In the genomic region with DNA sequence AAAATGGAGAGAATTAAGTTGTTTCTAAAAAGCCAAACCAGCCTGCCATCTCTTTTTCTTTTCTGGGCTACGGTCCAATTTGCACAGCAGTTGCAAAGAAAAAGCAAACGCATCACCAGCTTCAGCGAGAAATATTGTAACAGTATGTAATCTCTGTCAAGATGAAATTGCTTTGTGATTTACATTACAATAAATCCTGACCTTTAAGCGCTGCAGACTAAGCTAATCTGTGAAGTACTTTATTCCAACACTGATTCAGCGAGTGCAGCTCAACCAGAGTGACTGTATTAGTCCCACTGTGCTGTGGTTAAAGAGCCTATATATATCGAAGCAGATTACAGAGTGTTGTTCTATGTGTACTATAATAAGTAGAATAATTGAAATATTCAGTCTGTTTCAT, we compare ENCODE assay signal across 10 mouse cellular contexts. TPM values are rescaled to one million over a fixed set of nuclear protein-coding genes. Genes with fewer than 3 reads are reported as not detected.
DNase-seq lines count a peak whose midpoint lies in the region; ATAC-seq and TF ChIP-seq lines count a peak whose summit lies in the region.
"Had no signal": no experiment of that assay in that cellular context is flagged by ENCODE, and none has a peak within 500 bp of the region (broad histone marks: within the 10 kb centered on the region; RNA-seq: fewer than 3 reads in every experiment).

No protein-coding gene starts in this region.

- ATAC-seq in forebrain, embryonic 12.5 days (ENCODE audit: low FRiP score) = peak; percentile 51; the same call in 1 of the 2 replicates
- peak; percentile 51; the same call in 1 of the 2 replicates for ATAC-seq in hindbrain, postnatal 0 days
- ATAC-seq in midbrain, embryonic 15.5 days (replicated peaks) = peak; percentile 75

- no peak overlapping the region for H3K4me2 ChIP-seq in forebrain, embryonic 12.5 days
- H3K4me2 ChIP-seq in hindbrain, postnatal 0 days (ENCODE audit: low read depth, low read length) = 0 out of 2 replicates have a peak overlapping the region, but pooled peaks have one; percentile 25
- H3K4me2 ChIP-seq in midbrain, embryonic 15.5 days = no peak overlapping the region
- H3K4me2 ChIP-seq: lung, embryonic 15.5 days had no signal

- no peaks in the 10 kb centered on the region for H3K27me3 ChIP-seq in forebrain, embryonic 12.5 days
- no peaks in the 10 kb centered on the region for H3K27me3 ChIP-seq in forebrain, embryonic 10.5 days (ENCODE audit: poor library complexity, severe bottlenecking)
- no peaks in the 10 kb centered on the region for H3K27me3 ChIP-seq in hindbrain, postnatal 0 days (ENCODE audit: insufficient read depth, low read length)
- H3K27me3 ChIP-seq in midbrain, embryonic 15.5 days (replicated peaks) = no peaks in the 10 kb centered on the region
- H3K27me3 ChIP-seq: lung, embryonic 15.5 days had no signal

- TF ChIP-seq CTCF in hindbrain, postnatal 0 days (IDR thresholded peaks at IDR 0.05; ENCODE audit: low read depth) = no peak

- no peak overlapping the region for H3K4me3 ChIP-seq in forebrain, embryonic 12.5 days (replicated peaks)
- no peak overlapping the region for H3K4me3 ChIP-seq in forebrain, embryonic 10.5 days
- H3K4me3 ChIP-seq in hindbrain, postnatal 0 days (ENCODE audit: low read length) = no peak overlapping the region
- H3K4me3 ChIP-seq in midbrain, embryonic 15.5 days = no peak overlapping the region
- H3K4me3 ChIP-seq: gastrocnemius, adult 2 months; lung, embryonic 15.5 days had no signal

- no peak overlapping the region for H3K9ac ChIP-seq in forebrain, embryonic 12.5 days
- H3K9ac ChIP-seq in hindbrain, postnatal 0 days (replicated peaks; ENCODE audit: low read length) = no peak overlapping the region
- no peak overlapping the region for H3K9ac ChIP-seq in midbrain, embryonic 15.5 days
- H3K9ac ChIP-seq: lung, embryonic 15.5 days had no signal

- DNase-seq in forebrain, embryonic 10.5 days (ENCODE audit: extremely low spot score, low spot score) = no peak
- DNase-seq in NIH3T3 (ENCODE audit: low read depth) (peak; percentile 33), liver (no peak)
- DNase-seq in hindbrain, postnatal 0 days (ENCODE audit: low spot score) = peak; percentile 75
- no peak for DNase-seq in thymus, postnatal 0 days (ENCODE audit: low spot score)
- DNase-seq in urinary bladder, adult 2 months (ENCODE audit: low spot score) = no peak
- DNase-seq: gastrocnemius, adult 2 months had no signal

- no peak overlapping the region for H3K27ac ChIP-seq in forebrain, embryonic 12.5 days
- H3K27ac ChIP-seq in forebrain, embryonic 10.5 days = no peak overlapping the region
- no peak overlapping the region for H3K27ac ChIP-seq in hindbrain, postnatal 0 days
- H3K27ac ChIP-seq in midbrain, embryonic 15.5 days = no peak overlapping the region
- H3K27ac ChIP-seq: gastrocnemius, adult 2 months; lung, embryonic 15.5 days had no signal

- WGBS in forebrain, embryonic 12.5 days = 49% methylated on average over 6 of the region's 6 CpGs
- 92% methylated on average over 6 of the region's 6 CpGs for WGBS in forebrain, embryonic 10.5 days
- WGBS in hindbrain, postnatal 0 days = 17% methylated on average over 6 of the region's 6 CpGs
- WGBS in midbrain, embryonic 15.5 days = 33% methylated on average over 6 of the region's 6 CpGs

- no peaks in the 10 kb centered on the region for H3K4me1 ChIP-seq in forebrain, embryonic 12.5 days
- H3K4me1 ChIP-seq in forebrain, embryonic 10.5 days = no peaks in the 10 kb centered on the region
- H3K4me1 ChIP-seq in hindbrain, postnatal 0 days (ENCODE audit: insufficient read depth, low read length) = no peaks in the 10 kb centered on the region
- H3K4me1 ChIP-seq in midbrain, embryonic 15.5 days = no peaks in the 10 kb centered on the region
- H3K4me1 ChIP-seq: lung, embryonic 15.5 days had no signal

- H3K9me3 ChIP-seq in forebrain, embryonic 12.5 days = no peaks in the 10 kb centered on the region
- H3K9me3 ChIP-seq in forebrain, embryonic 10.5 days = no peaks in the 10 kb centered on the region
- H3K9me3 ChIP-seq in hindbrain, postnatal 0 days (ENCODE audit: low read length) = no peaks in the 10 kb centered on the region
- H3K9me3 ChIP-seq in midbrain, embryonic 15.5 days = no peaks in the 10 kb centered on the region
- H3K9me3 ChIP-seq: lung, embryonic 15.5 days had no signal

- H3K36me3 ChIP-seq in forebrain, embryonic 12.5 days (replicated peaks) = no peaks in the 10 kb centered on the region
- H3K36me3 ChIP-seq in forebrain, embryonic 10.5 days (replicated peaks) = no peaks in the 10 kb centered on the region
- H3K36me3 ChIP-seq in hindbrain, postnatal 0 days (ENCODE audit: insufficient read depth, low read length) = no peaks in the 10 kb centered on the region
- no peaks in the 10 kb centered on the region for H3K36me3 ChIP-seq in midbrain, embryonic 15.5 days (replicated peaks)
- H3K36me3 ChIP-seq: lung, embryonic 15.5 days had no signal

RNA-seq across cellular contexts. Expression of a gene that starts 45.6 kb away (rescaled TPM):
- polyA plus RNA-seq in forebrain, embryonic 12.5 days (2016; fragmentation: Nextera tagmentation; extraction: Ambion mirVana) = 301 and 307 TPM in 2 replicates
- 237 and 275 TPM in 2 replicates for polyA plus RNA-seq in forebrain, embryonic 10.5 days (2016; fragmentation: Nextera tagmentation; extraction: Ambion mirVana)
- 41.7 and 42.5 TPM in 2 replicates for total RNA-seq in hindbrain, postnatal 0 days (2014; rRNA removed)
- 318 and 346 TPM in 2 replicates for polyA plus RNA-seq in hindbrain, postnatal 0 days (2015; fragmentation: Nextera tagmentation; extraction: Ambion mirVana)
- polyA plus RNA-seq in midbrain, embryonic 15.5 days (2015; fragmentation: Nextera tagmentation; extraction: Ambion mirVana) = 184 and 196 TPM in 2 replicates
- 247 and 255 TPM in 2 replicates for polyA plus RNA-seq in thymus, postnatal 0 days (2015; fragmentation: Nextera tagmentation; extraction: Ambion mirVana)
- polyA plus RNA-seq in urinary bladder, adult 2 months (2012; rRNA removed) = 133 and 143 TPM in 2 replicates

Comparison
In these comparisons a context has a peak if more than half of its experiments do, and no peak if none do; other contexts are left out.
1. DNase-seq: peak in NIH3T3 (single experiment) and hindbrain, postnatal 0 days (single experiment); none in forebrain, embryonic 10.5 days (single experiment), thymus, postnatal 0 days (single experiment), liver (single experiment) and urinary bladder, adult 2 months (single experiment).
2. Peak in every context shown above with its lines, with median percentiles within 50 percentile points of each other: ATAC-seq.